Mouse (Mus musculus) telencephalon, adult 2 months (tissue): Measurements from ENCODE around the gene Ccng1.

Experiments
- DNase-seq: peaks from one replicate; pipeline ENCODE4 v3.0.0-alpha.2; 2011; ENCODE audit warnings: low read depth, low spot score

Ccng1 gene

DNA sequence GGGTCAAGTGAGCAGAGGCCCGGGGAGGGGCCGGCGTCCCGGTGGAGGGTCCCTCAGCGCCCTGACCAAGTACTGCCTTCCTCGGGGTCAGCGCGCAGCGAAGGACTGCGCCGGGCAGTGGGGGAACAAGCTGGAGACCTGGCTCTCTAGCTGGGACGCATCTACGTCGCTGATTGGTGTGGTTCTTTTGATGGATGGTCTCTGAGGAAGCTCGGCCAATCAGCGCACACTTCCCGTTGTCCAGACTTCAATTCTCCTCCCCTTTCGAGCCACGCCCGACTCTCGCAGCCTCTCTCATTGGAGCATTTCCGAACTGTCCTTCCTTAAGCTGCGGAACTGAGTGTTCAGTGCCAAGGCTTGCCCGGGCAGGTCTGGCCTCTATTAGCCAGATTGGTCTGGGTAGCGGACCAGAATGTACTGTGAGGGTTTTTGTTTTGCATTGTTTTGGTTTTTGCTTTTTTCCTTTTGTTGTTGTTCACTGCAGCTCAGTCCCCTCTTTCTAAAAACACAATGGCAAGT is at the start of gene Ccng1:
Gene Ccng1 (minus strand): TSS at position 203 of the 519 bp plus-strand sequence.
- peak; percentile 98 for DNase-seq

- no peak for DNase-seq
These were observed 35.2 kb upstream of the Ccng1 start for GRCm38 (mm10) chr11:40790307-40790706.

GRCm38 (mm10) chr11:40789701-40790100 is 34.6 kb upstream of the Ccng1 start:
- DNase-seq: no peak

DNA sequence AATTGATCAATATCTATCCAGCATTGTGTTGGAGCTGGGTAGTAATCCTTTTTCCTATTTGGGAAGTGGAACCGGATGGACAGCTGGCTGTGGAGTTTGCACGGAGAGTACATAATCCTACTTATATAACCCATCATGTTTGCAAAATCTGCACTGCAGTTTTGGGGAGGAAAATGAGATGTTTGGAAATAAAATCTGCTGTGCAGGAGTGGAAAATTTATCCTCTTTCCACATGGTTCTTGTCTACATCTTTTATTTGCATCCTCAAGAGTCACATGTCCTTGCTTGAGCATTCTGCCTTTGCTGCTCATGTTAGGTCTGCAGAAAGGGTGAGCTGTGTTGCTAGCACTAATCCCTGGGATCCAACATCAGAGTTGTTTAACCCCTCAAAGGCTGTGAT is 31.8 kb upstream of the Ccng1 start:
- peak; percentile 89 for DNase-seq

GRCm38 (mm10) chr11:40784326-40784725 is 29.2 kb upstream of the Ccng1 start:
- DNase-seq: peak; percentile 76

DNA sequence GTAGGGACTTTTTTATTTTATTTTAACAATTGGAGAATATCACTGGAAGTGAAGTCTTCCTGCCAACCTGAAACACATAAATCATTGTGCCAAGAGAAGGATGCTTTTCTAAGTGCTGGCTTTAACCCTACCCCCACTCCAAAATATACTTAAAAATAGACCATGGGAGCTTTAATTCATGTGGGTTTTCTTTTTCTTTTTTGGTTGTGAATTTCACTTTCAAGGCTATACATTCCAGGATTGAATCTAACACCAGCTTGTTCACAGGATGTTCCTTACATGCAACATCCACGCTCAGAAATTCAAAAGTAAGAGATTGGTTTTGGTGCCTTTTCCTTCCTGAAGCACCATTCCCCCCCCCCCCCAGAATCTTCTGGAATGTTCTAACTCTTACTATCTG is 28.2 kb upstream of the Ccng1 start:
- peak; percentile 75 for DNase-seq

GRCm38 (mm10) chr11:40781857-40782256 is 26.7 kb upstream of the Ccng1 start:
- DNase-seq: no peak

DNA sequence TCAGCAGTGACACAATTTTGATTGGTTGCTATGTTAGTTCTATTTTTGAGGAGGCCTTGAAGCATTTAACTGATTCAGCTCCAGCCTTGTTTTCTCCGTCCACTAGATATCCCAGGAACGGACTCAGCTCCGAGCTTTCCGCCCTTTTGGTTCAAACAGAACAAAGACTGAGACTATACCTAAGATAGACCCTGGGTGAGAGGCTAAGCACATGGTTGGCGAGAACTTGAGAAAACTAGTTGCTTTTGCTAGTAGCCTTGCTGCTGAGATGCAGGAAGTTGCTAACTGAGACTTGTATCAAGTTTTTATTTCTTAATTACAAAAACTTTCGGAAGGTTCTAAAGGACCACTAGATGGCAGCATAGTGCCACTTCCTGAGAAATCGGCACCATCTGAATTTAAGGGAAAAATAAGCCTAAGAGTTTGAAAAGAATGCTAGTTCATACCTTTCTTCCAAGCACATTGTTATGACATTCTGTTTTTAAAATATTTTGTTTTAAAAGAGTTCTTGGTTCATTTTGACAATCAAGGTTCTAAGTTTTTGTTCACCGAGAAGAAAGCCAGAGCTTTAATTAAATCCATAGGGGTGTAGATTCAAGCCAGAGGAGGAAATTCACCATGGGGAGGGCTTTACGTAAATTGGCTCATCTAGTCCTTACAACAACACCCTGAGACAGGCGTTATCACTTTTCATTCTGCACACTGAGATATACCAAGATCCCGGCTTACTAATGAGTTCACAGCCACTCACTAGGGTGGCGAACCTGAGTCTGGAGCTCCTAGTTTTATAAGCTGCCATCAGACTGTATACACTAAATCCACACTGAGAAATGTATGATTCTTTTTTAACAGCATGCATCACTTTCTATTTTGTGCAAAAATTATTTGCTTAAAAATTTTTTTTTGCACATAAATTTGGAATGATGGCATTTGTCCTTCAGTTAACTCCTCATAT is 20.5 kb upstream of the Ccng1 start:
- no peak for DNase-seq

DNA sequence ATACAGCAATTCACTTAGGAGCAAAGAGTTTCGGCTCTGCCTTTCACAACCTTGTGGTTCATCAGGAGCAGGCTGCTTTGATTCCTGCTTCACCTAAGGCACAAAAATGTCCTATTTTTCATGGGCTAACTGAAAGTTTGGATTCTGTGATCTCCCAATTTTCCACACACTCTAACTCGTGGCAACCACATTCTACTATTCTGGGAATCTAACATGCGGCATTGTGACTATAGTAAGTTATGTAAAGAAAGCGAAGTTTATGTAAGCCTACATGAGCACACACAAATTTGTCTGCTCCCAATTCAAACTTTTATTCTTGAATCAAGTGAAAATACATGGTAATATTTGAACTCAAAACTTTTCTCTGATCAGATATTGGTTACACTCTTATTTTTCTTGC is 9.6 kb upstream of the Ccng1 start:
- DNase-seq: no peak

DNA sequence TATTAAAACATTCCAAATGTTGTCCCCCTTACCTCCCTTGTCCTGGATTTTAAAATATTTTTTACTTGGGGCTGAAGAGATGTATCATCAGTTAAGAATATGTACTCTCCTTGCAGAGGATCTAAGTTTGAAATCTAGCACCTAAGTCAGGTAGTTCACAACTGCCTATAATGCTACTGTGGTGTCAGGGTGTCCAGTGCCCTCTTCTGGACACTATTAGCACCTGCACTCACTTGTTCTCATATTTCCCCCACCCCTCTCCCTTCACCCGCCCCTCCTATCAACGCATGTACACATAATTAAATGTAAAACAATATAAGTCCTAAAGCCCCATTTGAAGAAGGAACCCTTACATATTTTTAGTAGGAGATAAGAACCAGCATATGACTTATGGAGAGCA is 8.3 kb upstream of the Ccng1 start:
- no peak for DNase-seq

DNA sequence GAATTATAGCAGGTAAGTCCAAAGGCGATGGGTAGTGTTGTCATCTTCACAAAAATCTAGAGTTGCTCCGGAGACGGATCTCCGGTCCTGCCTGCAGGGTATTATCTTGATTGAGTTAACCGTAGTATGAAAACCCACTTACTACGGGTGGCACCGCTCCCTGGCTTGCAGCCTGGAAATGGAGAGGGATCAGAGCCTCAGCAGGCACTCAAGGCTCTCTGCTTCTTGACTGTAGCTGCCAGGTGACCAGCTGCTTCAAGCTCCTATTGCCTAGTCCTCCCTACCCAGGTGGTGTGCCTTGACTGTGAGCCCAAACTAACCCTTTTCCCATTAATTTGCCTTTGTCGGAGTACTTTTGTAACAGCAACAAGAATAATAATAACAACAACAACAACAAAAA is 4.8 kb upstream of the Ccng1 start:
- no peak for DNase-seq

DNA sequence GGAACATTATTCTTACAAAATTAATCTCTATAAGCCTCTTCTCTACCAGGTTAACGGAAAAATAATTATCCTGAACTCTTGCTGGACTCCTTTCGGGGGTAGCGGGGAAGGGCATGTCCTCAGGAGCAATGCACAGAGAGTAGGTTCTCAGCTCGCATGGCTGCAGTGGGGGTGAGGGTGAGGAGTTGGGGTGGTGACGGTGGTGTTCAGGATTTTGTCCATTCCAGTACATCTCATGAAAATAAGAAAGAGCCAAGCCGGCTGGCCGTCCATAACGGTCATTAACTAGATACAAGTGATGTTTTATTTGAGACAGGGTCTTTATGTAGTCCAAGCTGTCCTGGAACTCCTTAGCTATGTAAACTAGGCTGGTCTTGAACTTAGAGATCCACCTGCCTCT is 857 bp upstream of the Ccng1 start:
- DNase-seq: no peak

- DNase-seq: no peak
These were observed 425 bp downstream of the Ccng1 start for GRCm38 (mm10) chr11:40754664-40755107.

DNA sequence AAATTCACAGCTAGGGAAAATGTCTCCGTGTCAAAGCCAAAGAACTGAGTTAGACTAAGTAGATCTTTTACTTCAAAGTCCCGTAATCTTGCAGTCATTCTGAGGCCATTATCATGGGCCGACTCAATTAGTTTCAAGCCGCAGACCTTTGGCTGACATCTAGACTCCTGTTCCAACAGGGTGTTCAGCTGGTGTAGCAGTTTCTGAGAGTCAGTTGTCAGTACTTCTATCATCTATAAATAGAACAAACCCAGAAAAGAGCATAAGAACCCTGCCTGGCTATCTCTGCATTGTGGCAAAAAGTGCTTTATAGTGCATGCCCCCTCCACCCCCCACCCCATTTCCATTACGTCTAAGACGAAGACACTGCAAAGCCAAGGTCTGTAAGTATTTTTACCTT is 1.3 kb downstream of the Ccng1 start:
- DNase-seq: no peak

- no peak for DNase-seq
These were observed 7.4 kb downstream of the Ccng1 start for GRCm38 (mm10) chr11:40747716-40748115.

GRCm38 (mm10) chr11:40746361-40746760 is 8.8 kb downstream of the Ccng1 start:
- DNase-seq: no peak

GRCm38 (mm10) chr11:40744348-40744747 is 10.8 kb downstream of the Ccng1 start:
- DNase-seq: no peak

GRCm38 (mm10) chr11:40741605-40742262 is 13.4 kb downstream of the Ccng1 start:
- no peak for DNase-seq

DNA sequence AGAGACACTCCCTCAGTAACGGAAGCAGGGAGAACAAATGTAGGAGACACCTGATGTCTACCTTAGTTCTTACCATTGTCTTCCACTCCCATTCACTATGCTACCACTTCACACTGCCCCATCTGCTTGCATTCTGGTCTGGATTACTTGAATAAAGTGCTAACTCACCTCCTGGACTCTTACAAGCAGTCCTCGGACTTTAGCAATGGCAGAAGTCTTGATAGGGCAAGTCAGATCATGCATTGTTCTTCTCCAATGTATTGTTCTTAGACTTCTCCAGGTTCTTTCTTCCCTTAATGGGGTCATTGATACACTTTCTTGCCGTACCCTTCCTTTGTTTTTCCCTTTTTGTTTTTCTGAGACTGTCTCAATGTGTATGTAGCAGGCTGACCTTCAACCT is 17.7 kb downstream of the Ccng1 start:
- DNase-seq: no peak

GRCm38 (mm10) chr11:40734251-40734752 is 20.8 kb downstream of the Ccng1 start:
- no peak for DNase-seq

- peak; percentile 98 for DNase-seq
These were observed 21.6 kb downstream of the Ccng1 start, which contains the start of the genes Hmmr and Nudcd2 for GRCm38 (mm10) chr11:40733339-40734174. TSS of gene Hmmr (minus strand) at chr11:40733422. TSS of gene Nudcd2 (plus strand) at chr11:40733667.
